Mouse (Mus musculus): ENCODE results near the gene Fbxl17. TPM values are rescaled to one million over a fixed set of nuclear protein-coding genes. Genes with fewer than 3 reads are reported as not detected.

Fbxl17 gene
- polyA plus RNA-seq (2015; fragmentation: Nextera tagmentation; extraction: Ambion mirVana) = 4.3 and 6.3 TPM in 2 replicates

GRCm38 (mm10) chr17:63499636-63500155, at the start of gene Fbxl17:
Fbxl17 (minus strand) TSS chr17:63500017.
- WGBS = under 1% methylated on average over 63 of the region's 80 CpGs
- Histone ChIP-seq H3K9ac (ENCODE audit: low read depth, low read length) (peak within 1 kb of the TSS; percentile 98), H3K4me3 (ENCODE audit: low read depth, low read length) (peak within 1 kb of the TSS; percentile 89), H3K36me3 (ENCODE audit: control insufficient read depth, insufficient read depth) (no peaks in the 10 kb centered on the region), H3K27ac (ENCODE audit: low read depth, low read length) (peak within 1 kb of the TSS; percentile 98), H3K4me2 (replicated peaks; ENCODE audit: low read depth) (peak within 1 kb of the TSS; percentile 85), H3K4me1 (replicated peaks; ENCODE audit: control insufficient read depth, insufficient read depth, low read length) (peaks cover 6% of the 10 kb centered on the region; the same call in 1 of the 2 replicates), H3K27me3 (replicated peaks; ENCODE audit: control insufficient read depth, insufficient read depth, low read length) (no peaks in the 10 kb centered on the region), H3K9me3 (ENCODE audit: control insufficient read depth) (no peaks in the 10 kb centered on the region)
- peak; percentile 79 for ATAC-seq
- no peak for TF ChIP-seq CTCF (IDR thresholded peaks at IDR 0.05; ENCODE audit: low read depth)

GRCm38 (mm10) chr17:63547465-63547864, 47.6 kb upstream of the Fbxl17 start:
- WGBS = 81% methylated on average over 4 of the region's 4 CpGs
- TF ChIP-seq CTCF (IDR thresholded peaks at IDR 0.05; ENCODE audit: low read depth) = peak; percentile 57
- no peaks in the 10 kb centered on the region for H3K9me3 ChIP-seq (ENCODE audit: control insufficient read depth)
- H3K4me2 ChIP-seq (replicated peaks; ENCODE audit: low read depth) = no peak overlapping the region
- H3K4me3 ChIP-seq (ENCODE audit: low read depth, low read length) = no peak overlapping the region
- no peak for ATAC-seq
- H3K36me3 ChIP-seq (ENCODE audit: control insufficient read depth, insufficient read depth) = no peaks in the 10 kb centered on the region
- H3K27me3 ChIP-seq (replicated peaks; ENCODE audit: control insufficient read depth, insufficient read depth, low read length) = no peaks in the 10 kb centered on the region
- H3K4me1 ChIP-seq (replicated peaks; ENCODE audit: control insufficient read depth, insufficient read depth, low read length) = no peaks in the 10 kb centered on the region
- no peak overlapping the region for H3K9ac ChIP-seq (ENCODE audit: low read depth, low read length)
- H3K27ac ChIP-seq (ENCODE audit: low read depth, low read length) = no peak overlapping the region

- H3K36me3 ChIP-seq (ENCODE audit: control insufficient read depth, insufficient read depth) = no peaks in the 10 kb centered on the region
- H3K9ac ChIP-seq (ENCODE audit: low read depth, low read length) = no peak overlapping the region
- 0 out of 2 replicates have a peak, but pooled peaks cover 3% of the 10 kb centered on the region for H3K4me1 ChIP-seq (replicated peaks; ENCODE audit: control insufficient read depth, insufficient read depth, low read length)
- H3K4me3 ChIP-seq (ENCODE audit: low read depth, low read length) = no peak overlapping the region
- no peak overlapping the region for H3K27ac ChIP-seq (ENCODE audit: low read depth, low read length)
- no peak overlapping the region for H3K4me2 ChIP-seq (replicated peaks; ENCODE audit: low read depth)
- no peak for ATAC-seq
- no peak for TF ChIP-seq CTCF (IDR thresholded peaks at IDR 0.05; ENCODE audit: low read depth)
- H3K9me3 ChIP-seq (ENCODE audit: control insufficient read depth) = no peaks in the 10 kb centered on the region
- H3K27me3 ChIP-seq (replicated peaks; ENCODE audit: control insufficient read depth, insufficient read depth, low read length) = no peaks in the 10 kb centered on the region
- 87% methylated on average over 17 of the region's 17 CpGs for WGBS
Measured at GRCm38 (mm10) chr17:63534576-63535265, 34.9 kb upstream of the Fbxl17 start.

- H3K4me3 ChIP-seq (ENCODE audit: low read depth, low read length) = no peak overlapping the region
- no peak overlapping the region for H3K4me2 ChIP-seq (replicated peaks; ENCODE audit: low read depth)
- H3K4me1 ChIP-seq (replicated peaks; ENCODE audit: control insufficient read depth, insufficient read depth, low read length) = 0 out of 2 replicates have a peak, but pooled peaks cover 3% of the 10 kb centered on the region
- no peaks in the 10 kb centered on the region for H3K9me3 ChIP-seq (ENCODE audit: control insufficient read depth)
- WGBS = 35% methylated on average over 6 of the region's 6 CpGs
- no peak overlapping the region for H3K27ac ChIP-seq (ENCODE audit: low read depth, low read length)
- H3K36me3 ChIP-seq (ENCODE audit: control insufficient read depth, insufficient read depth) = no peaks in the 10 kb centered on the region
- ATAC-seq = no peak
- no peaks in the 10 kb centered on the region for H3K27me3 ChIP-seq (replicated peaks; ENCODE audit: control insufficient read depth, insufficient read depth, low read length)
- no peak overlapping the region for H3K9ac ChIP-seq (ENCODE audit: low read depth, low read length)
- no peak for TF ChIP-seq CTCF (IDR thresholded peaks at IDR 0.05; ENCODE audit: low read depth)
Measured at GRCm38 (mm10) chr17:63533074-63533836, 33.4 kb upstream of the Fbxl17 start.

GRCm38 (mm10) chr17:63529476-63529875, 29.7 kb upstream of the Fbxl17 start:
- Histone ChIP-seq H3K36me3 (ENCODE audit: control insufficient read depth, insufficient read depth) (no peaks in the 10 kb centered on the region), H3K4me2 (replicated peaks; ENCODE audit: low read depth) (no peak overlapping the region), H3K4me1 (replicated peaks; ENCODE audit: control insufficient read depth, insufficient read depth, low read length) (0 out of 2 replicates have a peak, but pooled peaks cover 3% of the 10 kb centered on the region), H3K9me3 (ENCODE audit: control insufficient read depth) (no peaks in the 10 kb centered on the region), H3K9ac (ENCODE audit: low read depth, low read length) (no peak overlapping the region), H3K27ac (ENCODE audit: low read depth, low read length) (no peak overlapping the region), H3K27me3 (replicated peaks; ENCODE audit: control insufficient read depth, insufficient read depth, low read length) (no peaks in the 10 kb centered on the region), H3K4me3 (ENCODE audit: low read depth, low read length) (no peak overlapping the region)
- 84% methylated on average over 6 of the region's 6 CpGs for WGBS
- ATAC-seq = no peak
- no peak for TF ChIP-seq CTCF (IDR thresholded peaks at IDR 0.05; ENCODE audit: low read depth)

GRCm38 (mm10) chr17:63520691-63521090, 20.9 kb upstream of the Fbxl17 start:
- Histone ChIP-seq H3K27me3 (replicated peaks; ENCODE audit: control insufficient read depth, insufficient read depth, low read length) (no peaks in the 10 kb centered on the region), H3K36me3 (ENCODE audit: control insufficient read depth, insufficient read depth) (no peaks in the 10 kb centered on the region), H3K4me1 (replicated peaks; ENCODE audit: control insufficient read depth, insufficient read depth, low read length) (no peaks in the 10 kb centered on the region), H3K27ac (ENCODE audit: low read depth, low read length) (no peak overlapping the region), H3K4me3 (ENCODE audit: low read depth, low read length) (no peak overlapping the region), H3K9ac (ENCODE audit: low read depth, low read length) (no peak overlapping the region), H3K9me3 (ENCODE audit: control insufficient read depth) (no peaks in the 10 kb centered on the region), H3K4me2 (replicated peaks; ENCODE audit: low read depth) (no peak overlapping the region)
- WGBS = 74% methylated on average over 2 of the region's 2 CpGs
- no peak for TF ChIP-seq CTCF (IDR thresholded peaks at IDR 0.05; ENCODE audit: low read depth)
- ATAC-seq = no peak

Measured in intestine, postnatal 0 days (tissue).